Mouse (Mus musculus) spleen, postnatal 4 days (tissue): ENCODE measurements around the gene Reck.

Experiments
- DNase-seq, 2 experiments: peaks; one replicate each; pipeline ENCODE4 v3.0.0; 2022; ENCODE audit warnings: low spot score in 2 of 2

Gene Reck

GRCm38 (mm10) chr4:43969373-43969772, 94.0 kb downstream of the Reck start:
- DNase-seq = no peak

GRCm38 (mm10) chr4:43970393-43971330, 95.3 kb downstream of the Reck start:
- DNase-seq = no peak

GRCm38 (mm10) chr4:43971541-43972136, 96.3 kb downstream of the Reck start:
- no peak for DNase-seq

GRCm38 (mm10) chr4:43972137-43972591, 96.8 kb downstream of the Reck start:
- no peak for DNase-seq

DNA sequence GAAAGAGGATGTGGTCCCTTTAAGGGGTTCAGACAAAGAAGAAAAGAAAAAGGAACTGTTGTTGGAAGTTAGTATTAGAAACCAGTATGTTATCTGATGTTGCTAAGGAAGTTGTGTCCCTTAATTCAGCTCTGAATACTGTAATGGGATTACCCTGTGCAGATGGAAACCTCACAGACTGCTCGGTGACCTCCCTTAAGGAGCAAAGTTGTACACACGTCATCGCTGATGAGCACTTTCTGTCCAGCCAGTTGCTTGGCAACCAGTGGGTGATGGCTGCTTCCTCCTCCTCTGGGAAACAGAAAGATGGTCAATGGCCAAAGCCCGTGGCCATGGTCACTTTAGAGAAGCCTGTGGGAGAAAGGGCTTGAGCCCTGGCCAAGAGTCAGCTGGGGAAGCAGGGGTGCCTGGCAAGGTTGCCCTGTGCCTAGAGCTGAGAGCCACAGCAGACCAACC, 98.2 kb downstream of the Reck start:
- no peak for DNase-seq

- DNase-seq = no peak
Measured at GRCm38 (mm10) chr4:43974914-43975616, 99.7 kb downstream of the Reck start.

DNA sequence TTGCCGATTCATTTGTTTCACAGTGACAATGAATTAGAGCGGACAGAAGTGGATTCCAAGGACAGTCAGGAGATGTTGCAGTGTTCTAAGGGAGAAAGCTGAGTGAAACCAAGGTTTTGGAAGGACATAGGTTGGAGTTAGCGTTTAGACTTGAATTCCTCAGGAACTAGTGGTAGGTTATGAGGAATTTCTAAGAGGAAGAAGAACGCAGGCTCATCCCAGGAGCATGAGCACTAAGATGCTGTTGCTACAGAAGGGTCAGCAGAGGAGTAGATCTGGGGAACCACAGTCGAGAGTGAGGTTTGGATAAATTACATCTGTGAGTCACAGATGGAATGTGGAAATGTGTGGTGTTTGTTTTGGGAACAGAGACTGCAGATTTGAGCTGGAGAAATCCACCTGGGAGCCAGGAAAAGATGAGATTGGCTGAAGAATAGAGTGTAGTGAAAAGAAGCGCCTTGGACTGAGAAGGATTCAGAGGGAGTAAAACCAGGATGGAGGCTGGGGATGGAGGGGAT, 101.0 kb downstream of the Reck start:
- DNase-seq = peak in 1 of 2 experiments; percentile 30

- peak in 1 of 2 experiments; percentile 57 for DNase-seq
Measured at GRCm38 (mm10) chr4:43978521-43979443, 103.5 kb downstream of the Reck start.

DNA sequence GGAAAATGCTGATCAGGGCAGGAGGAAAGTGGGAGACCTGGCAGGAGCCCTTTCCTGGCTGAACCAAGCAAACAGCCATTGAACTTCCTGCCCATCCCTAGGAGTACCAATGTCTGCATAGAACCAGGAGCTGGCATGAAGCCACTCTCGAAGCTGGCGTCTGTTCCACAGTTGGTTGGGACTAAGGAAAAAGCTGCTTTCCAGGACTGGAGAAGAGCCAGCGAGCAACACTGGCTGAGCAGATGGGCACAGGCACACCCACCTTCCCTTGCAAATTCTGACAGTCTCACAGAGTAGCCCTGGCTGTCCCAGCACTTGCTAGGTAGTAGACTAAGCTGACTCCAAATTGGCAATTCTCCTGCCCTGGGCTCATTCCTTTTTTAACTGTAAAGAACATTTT, 104.4 kb downstream of the Reck start:
- peak in 1 of 2 experiments; percentile 58 for DNase-seq

- DNase-seq = peak in 1 of 2 experiments; percentile 57
Measured at GRCm38 (mm10) chr4:43980236-43980635, 104.9 kb downstream of the Reck start.

DNA sequence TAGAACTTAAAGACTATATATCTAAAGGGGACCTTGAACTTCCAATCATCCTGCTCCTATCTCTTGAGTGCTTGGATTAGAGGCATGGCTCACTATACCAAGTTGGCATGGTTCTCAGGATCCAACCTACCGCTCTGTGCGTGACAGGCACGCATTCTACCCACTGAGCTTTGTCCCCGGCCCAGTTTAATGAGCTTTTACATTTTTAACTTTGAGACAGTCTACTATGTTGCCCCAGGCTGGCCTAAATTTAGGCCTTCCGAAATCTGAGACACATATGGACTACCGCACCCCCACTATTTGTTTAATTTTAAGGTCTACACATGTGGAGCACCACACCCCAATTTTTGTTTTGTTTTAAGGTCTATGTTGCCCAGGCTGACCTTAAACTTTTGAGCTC, 105.5 kb downstream of the Reck start:
- DNase-seq = peak in 1 of 2 experiments; percentile 47

DNA sequence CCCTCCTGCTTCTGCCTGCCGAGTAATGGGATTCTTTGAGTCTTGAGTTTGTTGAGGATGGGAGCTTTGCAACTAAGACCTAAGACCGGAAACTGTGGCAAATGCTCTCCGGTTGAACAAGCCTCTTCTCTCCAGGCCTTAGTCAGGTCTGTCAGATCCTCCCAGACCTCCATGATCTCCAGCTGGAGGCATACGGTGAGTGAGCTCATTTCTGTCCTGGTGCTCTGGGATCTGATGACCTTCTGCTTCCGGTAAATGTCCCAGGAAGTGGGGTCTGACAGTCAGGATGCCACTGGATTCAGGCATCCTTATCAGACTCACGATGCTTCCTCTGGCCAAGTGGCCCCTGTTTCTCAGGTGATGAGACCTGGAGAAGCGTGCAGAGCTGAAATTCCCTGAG, 105.9 kb downstream of the Reck start:
- peak in 1 of 2 experiments; percentile 52 for DNase-seq

DNA sequence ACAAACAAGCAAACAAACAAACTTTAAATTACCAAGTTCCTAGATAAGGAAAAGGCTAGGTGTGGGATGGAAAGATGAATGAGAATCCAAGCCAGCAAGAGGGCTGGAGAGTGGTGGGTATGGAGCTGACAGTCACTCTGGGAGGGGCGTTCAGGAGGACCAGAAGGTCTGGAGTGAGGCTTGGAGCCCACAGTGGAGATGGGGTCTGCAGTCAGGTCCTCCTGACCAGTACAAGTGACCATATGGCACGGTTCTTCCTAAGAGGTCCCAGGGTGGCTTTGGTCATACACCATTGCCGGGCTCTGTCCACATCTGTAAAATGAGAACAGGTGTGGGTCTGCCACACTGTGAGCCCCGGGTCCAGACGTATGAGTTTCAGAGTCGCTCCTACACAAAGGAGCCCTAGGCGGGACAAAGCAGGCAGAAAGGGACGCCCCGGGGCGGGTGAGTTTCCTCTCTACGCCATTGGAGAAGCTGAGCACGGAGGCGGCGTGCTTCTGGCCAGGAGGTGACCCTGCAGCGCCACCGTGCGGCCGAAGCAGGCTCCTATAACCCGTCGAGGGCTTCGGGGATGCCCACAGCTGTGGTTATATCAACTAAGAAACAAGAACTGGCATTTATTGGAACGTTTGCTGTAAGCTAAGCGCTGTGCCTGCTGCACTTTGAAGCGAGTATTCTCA, 106.9 kb downstream of the Reck start:
- peak; percentile 95 to 99 for DNase-seq

- peak in 1 of 2 experiments; percentile 58 for DNase-seq
Measured at GRCm38 (mm10) chr4:43983181-43983580, 107.9 kb downstream of the Reck start, which contains the start of gene Ccin. TSS of gene Ccin (plus strand) at chr4:43983483.

- peak in 1 of 2 experiments; percentile 57 for DNase-seq
Measured at GRCm38 (mm10) chr4:43983756-43984155, 108.4 kb downstream of the Reck start.

- DNase-seq = peak in 1 of 2 experiments; percentile 64
Measured at GRCm38 (mm10) chr4:43984326-43984725, 109.0 kb downstream of the Reck start.

- peak in 1 of 2 experiments; percentile 53 for DNase-seq
Measured at GRCm38 (mm10) chr4:43988976-43989375, 113.6 kb downstream of the Reck start.

DNA sequence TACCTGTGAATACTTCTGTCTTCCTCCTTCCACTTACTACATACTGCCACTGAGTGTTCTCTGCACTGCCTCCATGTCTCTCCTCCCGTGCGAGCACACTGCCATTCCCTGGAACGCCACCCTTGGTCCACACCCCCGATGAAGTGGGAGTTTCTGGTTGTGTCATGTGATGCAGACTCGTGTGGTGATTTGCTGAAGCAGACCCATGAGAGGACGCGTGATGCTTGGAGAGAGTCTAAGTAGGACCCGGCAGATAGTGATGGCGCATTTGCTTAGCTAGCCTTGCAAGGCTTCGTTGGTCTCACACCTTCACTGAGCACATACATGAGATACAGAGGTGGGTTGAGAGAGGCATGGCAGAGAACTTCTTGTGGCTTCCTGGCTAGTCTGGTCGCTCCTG, 117.7 kb downstream of the Reck start:
- DNase-seq = peak in 1 of 2 experiments; percentile 55

DNA sequence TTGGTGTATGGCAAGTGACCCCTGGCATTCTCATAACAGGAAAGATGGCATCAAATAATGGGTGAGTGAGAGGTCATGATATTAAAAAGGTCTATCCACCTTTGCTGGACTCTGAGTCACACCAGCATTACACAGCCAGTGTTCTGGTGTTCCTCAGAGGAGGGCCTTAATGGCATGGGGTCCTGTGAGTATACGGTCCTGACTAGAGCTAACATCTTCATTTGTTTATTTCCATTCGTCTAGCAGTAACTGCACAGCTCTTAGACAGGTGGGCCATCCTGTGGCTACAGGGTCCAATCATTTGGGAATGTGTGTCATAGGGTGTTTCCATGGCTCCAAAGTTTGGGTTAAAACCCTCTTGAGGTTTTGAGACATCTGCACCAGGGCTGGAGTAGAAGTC, 119.0 kb downstream of the Reck start:
- DNase-seq = peak in 1 of 2 experiments; percentile 13
